Mouse (Mus musculus): ENCODE data around the gene Olfr547.

GRCm38 (mm10) chr7:102508066-102508465 is 26.5 kb upstream of the Olfr547 start:
- TF ChIP-seq CTCF (IDR thresholded peaks at IDR 0.05; ENCODE audit: low read depth, low read length) (no peak), GATA2 (IDR thresholded peaks at IDR 0.05; ENCODE audit: borderline replicate concordance, low read depth, low read length) (no peak), GATA1 (IDR thresholded peaks at IDR 0.05; ENCODE audit: borderline replicate concordance, low read length) (no peak), POLR2AphosphoS5 (IDR thresholded peaks at IDR 0.05; ENCODE audit: insufficient replicate concordance, low read depth, low read length) (no peak), TAL1 (conservative IDR thresholded peaks at IDR 0.05; ENCODE audit: low read depth, low read length) (no peak)
